Mouse (Mus musculus) heart, embryonic 15.5 days (tissue): ENCODE data around the gene Gnpnat1. TPM values are rescaled to one million over a fixed set of nuclear protein-coding genes. Genes with fewer than 3 reads are reported as not detected.

Experiments used
- ATAC-seq: fragments of 200-750 bp; cut with Nextera tagmentation; replicated peaks from 2 replicates; pipeline ENCODE4 v1.8.0; 2017; ENCODE audit warnings: low read depth, moderate TSS enrichment; ENCODE audit not compliant: insufficient number of reproducible peaks, insufficient read depth, low FRiP score
- H3K27ac ChIP-seq: fragments of 300-500 bp; sonication (generic); 2 replicates; pipeline ENCODE4 v1.5.1; 2015; ENCODE audit warnings: mild to moderate bottlenecking, inconsistent platforms
- H3K27me3 ChIP-seq: fragments of 300-500 bp; sonication (generic); 2 replicates; pipeline ENCODE4 v1.6.1; 2015; ENCODE audit warnings: inconsistent platforms
- H3K36me3 ChIP-seq: fragments of 300-500 bp; sonication (generic); 2 replicates; pipeline ENCODE4 v1.6.1; 2015; ENCODE audit warnings: mild to moderate bottlenecking, inconsistent platforms
- H3K4me1 ChIP-seq: fragments of 300-500 bp; sonication (generic); replicated peaks from 2 replicates; pipeline ENCODE4 v1.6.1; 2015; ENCODE audit warnings: inconsistent platforms
- H3K4me2 ChIP-seq: fragments of 300-500 bp; sonication (generic); 2 replicates; pipeline ENCODE4 v1.6.1; 2015; ENCODE audit warnings: inconsistent platforms, mild to moderate bottlenecking, moderate library complexity
- H3K4me3 ChIP-seq: fragments of 300-500 bp; sonication (generic); 2 replicates; pipeline ENCODE4 v1.5.1; 2015; ENCODE audit warnings: mild to moderate bottlenecking, inconsistent platforms
- H3K9ac ChIP-seq: fragments of 300-500 bp; sonication (generic); 2 replicates; pipeline ENCODE4 v1.6.1; 2015; ENCODE audit warnings: mild to moderate bottlenecking, inconsistent platforms
- H3K9me3 ChIP-seq: fragments of 300-500 bp; sonication (generic); replicated peaks from 2 replicates; pipeline ENCODE4 v1.6.1; 2016; ENCODE audit warnings: inconsistent platforms
- WGBS: fragments of 180-500 bp; shearing (Covaris S2); methylation state at CpG from one replicate; pipeline ENCODE4 v1.1.7; 2015; ENCODE audit warnings: mixed read lengths; 5-methylcytosine and 5-hydroxymethylcytosine counted together
- microRNA-seq: library from miRNA; unstranded; fragments of <30 nt; microRNA quantifications from one replicate; pipeline ENCODE4, GENCODE M21; 2016
- polyA plus RNA-seq: library from polyadenylated mRNA; unstranded; fragments of >200 nt; fragmentation: Nextera tagmentation; extraction: Ambion mirVana; gene quantifications from 2 replicates; pipeline ENCODE4 v1.2.1, GENCODE M21; 2015

Gene Gnpnat1
- polyA plus RNA-seq, 1 experiment from 2014 or later = 21.9 TPM

DNA sequence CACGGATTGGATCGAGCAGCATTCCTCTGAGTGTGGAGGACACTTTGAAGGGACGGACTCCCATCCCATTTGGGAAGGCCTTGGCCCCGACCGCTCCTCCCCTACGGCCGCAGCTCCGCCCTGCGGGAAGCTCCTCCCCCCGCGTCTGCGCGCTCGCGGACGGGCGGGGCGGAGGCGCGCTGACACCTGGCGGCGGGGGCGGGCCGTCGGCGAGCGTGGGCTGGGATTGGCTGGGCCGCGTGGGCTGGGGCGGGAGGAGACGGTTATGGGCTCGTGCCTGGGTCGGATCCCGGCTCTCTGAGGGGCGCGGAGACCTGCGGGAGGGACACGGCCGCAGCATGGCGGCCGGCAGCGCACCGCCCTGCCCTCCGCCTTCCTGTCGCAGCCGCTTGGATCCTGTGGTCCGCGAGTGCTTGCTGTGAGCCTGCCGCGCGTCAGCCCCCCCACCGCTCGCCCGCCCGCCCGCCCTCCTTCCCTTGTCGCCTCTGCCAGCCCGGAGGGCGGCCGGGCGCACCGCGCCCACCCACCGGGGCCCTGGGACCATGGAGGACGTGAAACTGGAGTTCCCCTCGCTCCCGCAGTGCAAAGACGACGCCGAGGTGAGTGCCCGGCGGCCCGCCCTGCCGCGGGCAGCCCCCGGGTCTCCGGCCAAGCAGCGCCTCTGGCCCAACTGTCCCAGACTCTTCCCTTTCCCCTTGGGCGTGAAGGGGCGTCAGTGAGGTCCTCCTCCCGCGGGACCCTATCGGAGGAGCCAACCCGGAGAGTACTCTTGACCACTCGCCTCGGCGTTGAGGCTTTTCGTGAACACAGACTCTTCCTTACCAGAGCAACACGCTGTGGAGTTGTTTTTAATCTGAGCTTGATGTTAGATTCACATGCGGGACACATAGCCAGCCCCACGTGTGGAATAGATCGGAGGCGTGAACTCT lies 53.5 kb downstream of the Gnpnat1 start, which contains the start of gene Styx:
Gene Styx (plus strand): TSS at position 163 of the 929 bp plus-strand sequence.
- WGBS = under 1% methylated on average over 67 of the region's 93 CpGs
- H3K4me3 ChIP-seq = peak within 1 kb of the TSS; percentile 78
- H3K9ac ChIP-seq = peak within 1 kb of the TSS; percentile 80
- H3K4me2 ChIP-seq = peak within 1 kb of the TSS; percentile 70
- H3K36me3 ChIP-seq = peaks cover 21% of the 10 kb centered on the region
- peak; percentile 98 for ATAC-seq
- H3K27me3 ChIP-seq = no peaks in the 10 kb centered on the region
- peak within 1 kb of the TSS; percentile 87 for H3K27ac ChIP-seq
- no peaks in the 10 kb centered on the region for H3K9me3 ChIP-seq
- peaks cover 14% of the 10 kb centered on the region for H3K4me1 ChIP-seq

DNA sequence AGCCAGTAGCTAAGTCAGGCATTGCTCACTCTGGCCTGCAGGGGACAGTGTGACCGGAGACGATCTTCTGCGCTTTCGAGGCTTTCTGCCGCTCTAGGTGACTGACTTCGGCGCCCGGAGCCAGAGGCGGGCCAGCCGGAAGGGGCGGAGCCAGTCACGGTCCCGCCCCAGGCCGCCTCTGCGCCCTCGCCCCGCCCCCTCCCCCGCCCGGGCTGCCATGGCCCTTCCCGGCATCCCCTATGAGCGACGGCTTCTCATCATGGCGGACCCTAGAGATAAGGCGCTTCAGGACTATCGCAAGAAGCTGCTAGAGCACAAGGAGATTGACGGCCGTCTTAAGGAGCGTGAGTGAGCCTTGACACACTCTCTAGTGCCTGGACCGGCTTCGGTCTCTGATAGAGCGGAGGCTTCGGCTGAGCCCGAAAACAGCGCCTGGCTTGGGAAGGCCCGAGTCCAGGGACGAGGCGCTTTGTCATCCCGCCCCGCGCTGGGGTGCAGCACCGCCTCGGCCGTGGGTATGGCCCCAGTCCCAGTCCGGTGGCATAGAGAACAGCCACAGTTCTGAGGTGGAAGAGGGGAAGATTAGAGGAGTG lies 75.0 kb downstream of the Gnpnat1 start, which contains the start of gene Psmc6:
Gene Psmc6 (plus strand): TSS at position 200 of the 593 bp plus-strand sequence.
- ATAC-seq = peak; percentile 94
- H3K27me3 ChIP-seq = no peaks in the 10 kb centered on the region
- peak within 1 kb of the TSS; percentile 76 for H3K4me3 ChIP-seq
- peak within 1 kb of the TSS; percentile 74 for H3K27ac ChIP-seq
- H3K9ac ChIP-seq = peak within 1 kb of the TSS; percentile 85
- peaks cover 25% of the 10 kb centered on the region for H3K36me3 ChIP-seq
- peak within 1 kb of the TSS; percentile 71 for H3K4me2 ChIP-seq
- WGBS = under 1% methylated on average over 44 of the region's 44 CpGs
- peaks cover 8% of the 10 kb centered on the region; the same call in 1 of the 2 replicates for H3K4me1 ChIP-seq
- no peaks in the 10 kb centered on the region for H3K9me3 ChIP-seq

DNA sequence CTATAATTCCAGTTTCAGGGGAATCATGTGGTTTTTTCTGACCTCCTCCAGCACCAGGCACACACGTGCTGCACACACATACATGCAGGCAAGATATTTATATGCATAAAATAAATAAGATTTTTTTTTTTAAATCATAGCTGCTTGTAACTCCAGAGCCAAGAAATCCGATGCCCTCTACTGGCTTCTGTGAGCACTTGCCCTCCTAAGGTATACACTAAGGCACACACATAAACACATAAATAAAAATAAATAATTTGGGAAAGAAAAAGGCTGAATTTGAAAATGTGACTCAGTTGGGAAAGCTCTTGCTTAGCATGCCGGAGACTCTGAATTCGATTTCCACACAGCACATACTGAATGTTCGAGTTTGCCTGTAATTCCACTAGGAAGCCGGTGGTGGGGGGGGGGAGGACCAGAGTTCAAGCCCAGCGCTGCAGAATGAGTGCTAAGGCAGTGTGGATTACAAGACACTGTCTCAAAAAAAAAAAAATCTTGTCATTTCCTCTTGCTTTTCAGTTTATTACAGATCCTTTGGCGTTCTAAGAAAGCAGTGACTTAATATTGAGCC lies 75.6 kb downstream of the Gnpnat1 start:
- WGBS = 12% methylated on average over 8 of the region's 8 CpGs
- peaks cover 23% of the 10 kb centered on the region for H3K36me3 ChIP-seq
- peak overlapping the region; percentile 65 for H3K4me2 ChIP-seq
- no peaks in the 10 kb centered on the region for H3K27me3 ChIP-seq
- H3K4me1 ChIP-seq = peaks cover 8% of the 10 kb centered on the region; the same call in 1 of the 2 replicates
- peak; percentile 13; the same call in 1 of the 2 replicates for ATAC-seq
- H3K9me3 ChIP-seq = no peaks in the 10 kb centered on the region
- peak overlapping the region; percentile 37; the same call in 1 of the 2 replicates for H3K9ac ChIP-seq
- H3K27ac ChIP-seq = peak overlapping the region; percentile 33; the same call in 1 of the 2 replicates
- H3K4me3 ChIP-seq = peak overlapping the region; percentile 76

DNA sequence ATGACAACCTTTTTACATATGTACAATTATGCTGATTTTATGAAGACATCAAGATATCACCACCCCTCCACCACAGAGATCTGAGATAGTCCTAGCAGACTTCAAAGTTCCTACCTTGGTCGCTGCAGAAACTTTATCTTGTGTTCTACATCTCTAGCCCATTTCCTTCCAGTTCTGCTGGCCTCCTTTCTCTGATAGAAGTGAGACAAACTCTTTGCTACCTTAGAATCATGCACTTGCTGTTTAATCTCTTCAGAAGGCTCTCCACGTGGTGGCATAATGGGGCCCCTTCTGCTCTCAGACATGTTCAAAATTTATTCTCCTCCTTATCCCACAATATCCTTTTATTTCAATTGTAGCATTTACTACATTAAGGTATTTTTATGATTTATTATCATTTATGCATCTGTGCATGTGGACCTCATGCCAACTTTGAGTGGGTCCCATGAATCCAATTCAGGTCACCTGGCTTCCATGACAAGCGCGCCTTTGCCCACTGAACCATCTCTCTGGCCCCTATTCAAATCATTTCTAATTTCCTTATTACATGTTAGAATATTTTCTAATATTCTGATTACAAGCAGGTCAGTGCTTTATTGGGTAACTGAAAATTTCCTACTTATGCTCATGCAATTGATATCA lies 76.5 kb downstream of the Gnpnat1 start:
- Histone ChIP-seq H3K4me3 (no peak overlapping the region), H3K9ac (no peak overlapping the region), H3K9me3 (no peaks in the 10 kb centered on the region), H3K27me3 (no peaks in the 10 kb centered on the region), H3K4me2 (no peak overlapping the region), H3K4me1 (peaks cover 8% of the 10 kb centered on the region; the same call in 1 of the 2 replicates), H3K27ac (no peak overlapping the region), H3K36me3 (peaks cover 19% of the 10 kb centered on the region)
- WGBS = 85% methylated on average over 4 of the region's 4 CpGs
- ATAC-seq = no peak

Small RNA genes lying within 50 kb of the gene (microRNA-seq; reads per million reads assigned to microRNA genes)
- gene Gm25353 = not detected

Other genes with a start within 250 kb of the Gnpnat1 start
- gene Gpr137c, start 185.2 kb downstream of the Gnpnat1 start, polyA plus RNA-seq = 3.1 TPM in 2 replicates
- 11.8 and 12.4 TPM in 2 replicates for gene Txndc16, start 184.6 kb downstream of the Gnpnat1 start, polyA plus RNA-seq
- 28.6 and 35.2 TPM in 2 replicates for gene Ero1l, start 86.1 kb downstream of the Gnpnat1 start, polyA plus RNA-seq
- gene Psmc6, start 75.1 kb downstream of the Gnpnat1 start, polyA plus RNA-seq = 104 and 117 TPM in 2 replicates
- 58.8 and 61.1 TPM in 2 replicates for gene Styx, start 53.8 kb downstream of the Gnpnat1 start, polyA plus RNA-seq
- gene Fermt2, start 125.2 kb upstream of the Gnpnat1 start, polyA plus RNA-seq = 201 and 265 TPM in 2 replicates